Mouse (Mus musculus) monocyte, adult 2 months (primary cell): Measurements from ENCODE around the gene Akr1b8.
"Not testable (repeated sequence)": the region's sequence is repeated elsewhere in the genome, so short reads cannot be mapped to it uniquely, and the experiment has no call there.

Experiments
- DNase-seq, 2 experiments: peaks; one replicate each; pipeline ENCODE4 v3.0.0; 2022; ENCODE audit warnings: low spot score in 2 of 2, low read depth in 1 of 2

The Akr1b8 gene

GRCm38 (mm10) chr6:34398431-34398830 lies 44.5 kb downstream of the Akr1b8 start:
- no peak for DNase-seq

GRCm38 (mm10) chr6:34399606-34400220 lies 45.8 kb downstream of the Akr1b8 start:
- no peak for DNase-seq

GRCm38 (mm10) chr6:34400696-34401095 lies 46.8 kb downstream of the Akr1b8 start:
- no peak for DNase-seq

DNA sequence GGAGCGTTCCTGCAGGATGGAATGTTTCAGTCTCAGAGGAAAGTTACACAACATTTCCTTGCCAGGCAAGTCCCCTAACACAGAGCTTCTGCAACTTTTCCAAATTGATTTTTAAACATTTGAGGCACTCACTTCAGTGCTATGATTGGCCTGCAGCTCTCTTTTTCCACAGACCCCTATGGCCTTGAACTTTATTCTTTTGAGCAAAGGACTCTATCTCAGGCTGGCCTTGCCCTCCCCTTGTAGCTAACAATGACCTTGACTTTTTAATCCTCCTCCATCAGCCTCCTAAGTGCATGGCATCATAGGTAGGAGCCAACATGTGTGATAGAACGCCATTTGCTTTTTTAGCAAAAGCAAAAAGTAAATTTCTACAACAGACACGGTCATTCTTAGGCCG lies 52.8 kb downstream of the Akr1b8 start:
- no peak for DNase-seq

GRCm38 (mm10) chr6:34407403-34407802 lies 53.5 kb downstream of the Akr1b8 start:
- DNase-seq = no peak

GRCm38 (mm10) chr6:34412023-34412422 lies 58.1 kb downstream of the Akr1b8 start, which contains the start of gene Akr1b7:
Gene Akr1b7 (plus strand): TSS chr6:34412334.
- no peak for DNase-seq

DNA sequence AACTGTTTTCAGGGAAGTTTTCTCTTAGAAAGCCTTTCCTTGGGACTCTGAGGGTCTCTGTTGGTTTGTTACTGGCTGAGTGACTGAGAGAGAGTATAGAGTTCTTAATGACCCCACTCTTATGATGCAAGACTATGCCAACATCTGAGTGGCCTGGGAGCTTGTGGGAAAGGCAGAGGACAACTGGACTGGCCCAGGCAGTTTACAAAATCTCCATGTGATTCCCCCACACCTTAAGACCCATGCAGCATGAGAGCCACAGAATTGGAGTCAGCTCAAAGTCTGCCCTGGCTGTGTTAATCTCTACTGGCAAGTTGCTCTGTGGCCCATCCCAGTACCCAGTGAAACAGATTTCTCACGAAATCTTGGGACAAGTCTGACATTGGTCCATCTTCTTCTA lies 58.8 kb downstream of the Akr1b8 start:
- DNase-seq = no peak

DNA sequence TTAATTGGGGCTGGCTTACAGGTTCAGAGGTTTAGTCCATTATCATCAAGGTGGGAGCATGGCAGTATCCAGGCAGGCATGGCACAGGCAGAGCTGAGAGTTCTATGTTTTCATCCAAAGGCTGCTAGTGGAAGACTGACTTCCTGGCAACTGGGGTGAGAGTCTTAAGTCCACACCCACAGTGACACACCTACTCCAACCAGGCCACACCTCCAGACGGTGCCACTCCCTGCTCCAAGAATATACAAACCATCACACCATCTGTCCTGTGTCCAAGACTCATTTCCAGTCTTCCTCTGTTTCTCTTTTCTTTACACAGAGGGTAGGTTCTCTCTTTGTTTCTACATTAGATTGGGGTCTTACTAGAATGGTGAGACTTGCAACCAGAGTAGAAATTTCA lies 59.5 kb downstream of the Akr1b8 start:
- DNase-seq = not testable (repeated sequence)

GRCm38 (mm10) chr6:34416521-34416920 lies 62.6 kb downstream of the Akr1b8 start:
- DNase-seq = no peak
